Mouse (Mus musculus) right cerebral cortex, postnatal 14 days (tissue): ENCODE data around the gene Wwc1.

ENCODE experiments used
- DNase-seq: peaks from one replicate; pipeline ENCODE4 v3.0.0; 2022

The Wwc1 gene

GRCm38 (mm10) chr11:35932121-35932885, 48.0 kb downstream of the Wwc1 start:
- DNase-seq = no peak

GRCm38 (mm10) chr11:35930511-35931060, 49.7 kb downstream of the Wwc1 start:
- no peak for DNase-seq

GRCm38 (mm10) chr11:35928453-35928852, 51.9 kb downstream of the Wwc1 start:
- DNase-seq = no peak

- DNase-seq = peak; percentile 47
Observed at GRCm38 (mm10) chr11:35927309-35927708, 53.0 kb downstream of the Wwc1 start.

GRCm38 (mm10) chr11:35925592-35925991, 54.7 kb downstream of the Wwc1 start:
- DNase-seq = no peak

- no peak for DNase-seq
Observed at GRCm38 (mm10) chr11:35922205-35922873, 58.0 kb downstream of the Wwc1 start.

GRCm38 (mm10) chr11:35920776-35921175, 59.6 kb downstream of the Wwc1 start:
- no peak for DNase-seq

- no peak for DNase-seq
Observed at GRCm38 (mm10) chr11:35919856-35920503, 60.3 kb downstream of the Wwc1 start.

GRCm38 (mm10) chr11:35919383-35919782, 60.9 kb downstream of the Wwc1 start:
- no peak for DNase-seq

- DNase-seq = no peak
Observed at GRCm38 (mm10) chr11:35916466-35917185, 63.7 kb downstream of the Wwc1 start.

GRCm38 (mm10) chr11:35915546-35915945, 64.8 kb downstream of the Wwc1 start:
- DNase-seq = no peak

- DNase-seq = no peak
Observed at GRCm38 (mm10) chr11:35913418-35914044, 66.8 kb downstream of the Wwc1 start.

GRCm38 (mm10) chr11:35904955-35905550, 75.3 kb downstream of the Wwc1 start:
- DNase-seq = no peak

- DNase-seq = no peak
Observed at GRCm38 (mm10) chr11:35903079-35903478, 77.2 kb downstream of the Wwc1 start.

GRCm38 (mm10) chr11:35899946-35900345, 80.4 kb downstream of the Wwc1 start:
- no peak for DNase-seq

- no peak for DNase-seq
Observed at GRCm38 (mm10) chr11:35893454-35893853, 86.9 kb downstream of the Wwc1 start.

GRCm38 (mm10) chr11:35893018-35893421, 87.3 kb downstream of the Wwc1 start:
- DNase-seq = no peak

- no peak for DNase-seq
Observed at GRCm38 (mm10) chr11:35892293-35892692, 88.0 kb downstream of the Wwc1 start.

GRCm38 (mm10) chr11:35888790-35889189, 91.5 kb downstream of the Wwc1 start:
- no peak for DNase-seq

- no peak for DNase-seq
Observed at GRCm38 (mm10) chr11:35882777-35883176, 97.5 kb downstream of the Wwc1 start.

- DNase-seq = no peak
Observed at GRCm38 (mm10) chr11:35878559-35878897, 101.8 kb downstream of the Wwc1 start.
